Mouse (Mus musculus) bone marrow macrophage, adult 2 months (primary cell): ENCODE results near the gene Eps8.

Source experiments
- CTCF ChIP-seq: IDR thresholded peaks from 2 replicates; pipeline ENCODE4 v1.5.1; 2012; ENCODE audit warnings: low read depth, mild to moderate bottlenecking, low read length, moderate library complexity
- POLR2A ChIP-seq: IDR thresholded peaks from 2 replicates; pipeline ENCODE4 v1.6.1; 2012; ENCODE audit warnings: mild to moderate bottlenecking, low read depth, low read length, borderline replicate concordance

GRCm38 (mm10) chr6:137570019-137570418 is 84.7 kb downstream of the Eps8 start:
- no peak for TF ChIP-seq CTCF
- TF ChIP-seq POLR2A: no peak
